Mouse (Mus musculus) liver, adult 2 months (tissue): ENCODE results near the gene Tmem121.

ENCODE experiments used
- CTCF ChIP-seq: fragments of 200-500 bp; IDR thresholded peaks from 2 replicates; pipeline ENCODE4 v1.5.1; 2011; ENCODE audit warnings: low read depth, low read length, control low read depth
- POLR2A ChIP-seq: fragments of 200-500 bp; IDR thresholded peaks from 2 replicates; pipeline ENCODE4 v1.6.1; 2011; ENCODE audit warnings: low read length, control low read depth; ENCODE audit not compliant: insufficient read depth; ENCODE audit errors: extremely low read depth

DNA sequence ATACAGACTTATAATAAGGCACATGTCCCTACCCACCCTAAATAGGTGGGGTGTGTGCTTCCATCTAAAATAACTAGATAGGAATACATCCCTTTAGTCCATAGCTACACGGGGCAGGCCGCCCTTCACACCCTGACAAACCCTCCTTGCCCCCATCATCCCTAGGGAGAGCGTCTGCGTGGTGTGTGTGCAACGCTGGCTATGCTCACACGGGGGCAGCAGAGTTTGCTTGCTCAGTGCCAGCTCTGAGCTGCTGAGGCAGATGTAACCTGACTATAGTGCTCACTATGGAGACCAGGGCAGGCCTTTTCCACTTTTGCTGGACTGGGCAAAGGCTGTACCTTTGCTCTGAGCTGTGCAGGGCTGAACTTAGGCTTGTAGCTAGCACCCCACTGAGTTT is 37.0 kb downstream of the Tmem121 start:
- TF ChIP-seq POLR2A (no peak), CTCF (peak; percentile 81)
